In the genomic region with DNA sequence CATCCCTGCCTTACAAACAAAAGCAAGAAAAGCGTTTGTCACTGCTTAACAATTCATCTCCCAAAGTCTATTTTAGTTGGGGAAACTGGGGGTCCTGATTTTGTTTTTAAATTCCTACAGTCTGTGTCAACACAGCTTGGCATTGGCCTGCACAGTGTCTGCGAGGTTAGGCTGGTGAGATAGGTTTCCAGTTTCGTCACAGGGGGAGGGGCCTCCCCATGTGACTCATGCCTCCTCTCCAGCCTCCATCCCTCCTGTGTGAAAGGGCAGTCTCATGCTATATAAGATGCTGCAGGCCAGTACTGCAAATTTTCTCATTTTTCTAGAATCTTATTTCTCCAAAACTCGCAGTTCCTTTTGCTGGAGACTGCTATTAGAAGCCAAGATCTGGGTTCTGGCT, we compare ENCODE assay signal across 26 mouse cellular contexts.
A peak's percentile ranks its signal among the peaks of the same experiment; 100 is the strongest.
DNase-seq lines count a peak whose midpoint lies in the region; ATAC-seq and TF ChIP-seq lines count a peak whose summit lies in the region.
"Had no signal": no experiment of that assay in that cellular context is flagged by ENCODE, and none has a peak within 500 bp of the region (broad histone marks: within the 10 kb centered on the region; RNA-seq: fewer than 3 reads in every experiment).

No protein-coding gene starts in this region.

- TF ChIP-seq POLR2A in myocyte (IDR thresholded peaks at IDR 0.05; ENCODE audit: insufficient read length, low read depth) = no peak

- ATAC-seq in lung, embryonic 16.5 days (ENCODE audit: low read depth) = peak; percentile 72; the same call in 1 of the 2 replicates
- ATAC-seq: hindbrain, embryonic 16.5 days; intestine, embryonic 15.5 days; liver, embryonic 12.5 days; Patski had no signal

- H3ac ChIP-seq in myocyte (ENCODE audit: control insufficient read depth, insufficient read length) = no peak overlapping the region

- peak; percentile 29 for DNase-seq in embryo, embryonic 10 days (ENCODE audit: low spot score)
- no peak for DNase-seq in embryo, embryonic 11 days
- DNase-seq in lung, postnatal 4 days = no peak
- peak; percentile 61 for DNase-seq in Muller cell, postnatal 12 days (ENCODE audit: inconsistent ontology term)
- DNase-seq in cerebellum, adult 11-12 months = no peak
- DNase-seq in kidney, adult 11 months = no peak
- DNase-seq: adrenal gland, postnatal 25 days; cerebellum, adult 11 months; cerebellum, postnatal 25 days; heart, postnatal 4 days; kidney, postnatal 36 days; layer of hippocampus, postnatal 36 days; lung, adult 18-20 months had no signal

- no peak overlapping the region for H3K9ac ChIP-seq in lung, embryonic 16.5 days (ENCODE audit: low read length)
- H3K9ac ChIP-seq: embryonic facial prominence, embryonic 12.5 days; forebrain, embryonic 12.5 days; intestine, embryonic 15.5 days; kidney, embryonic 15.5 days; limb, embryonic 13.5 days; liver, embryonic 12.5 days; neural tube, embryonic 15.5 days had no signal

- H3K27me3 ChIP-seq in lung, embryonic 16.5 days (ENCODE audit: control insufficient read depth, insufficient read depth, low read depth, low read length) = no peaks in the 10 kb centered on the region
- no peaks in the 10 kb centered on the region for H3K27me3 ChIP-seq in myocyte (ENCODE audit: control insufficient read depth, insufficient read depth, insufficient read length)
- H3K27me3 ChIP-seq: embryonic facial prominence, embryonic 12.5 days; forebrain, embryonic 12.5 days; intestine, embryonic 15.5 days; kidney, embryonic 15.5 days; limb, embryonic 13.5 days; liver, embryonic 12.5 days; neural tube, embryonic 15.5 days; Patski had no signal

- H3K4me3 ChIP-seq in lung, embryonic 16.5 days (ENCODE audit: low read length) = no peak overlapping the region
- H3K4me3 ChIP-seq in myocyte = no peak overlapping the region
- H3K4me3 ChIP-seq: embryonic facial prominence, embryonic 12.5 days; forebrain, embryonic 12.5 days; heart, embryonic 10.5 days; intestine, embryonic 15.5 days; kidney, embryonic 15.5 days; limb, embryonic 13.5 days; liver, embryonic 12.5 days; neural tube, embryonic 15.5 days had no signal

- H3K36me3 ChIP-seq in lung, embryonic 16.5 days (ENCODE audit: control insufficient read depth, insufficient read depth, low read length) = no peaks in the 10 kb centered on the region
- H3K36me3 ChIP-seq in myocyte (ENCODE audit: control insufficient read depth, insufficient read depth) = no peaks in the 10 kb centered on the region
- H3K36me3 ChIP-seq: embryonic facial prominence, embryonic 12.5 days; forebrain, embryonic 12.5 days; heart, embryonic 10.5 days; intestine, embryonic 15.5 days; kidney, embryonic 15.5 days; limb, embryonic 13.5 days; liver, embryonic 12.5 days; neural tube, embryonic 15.5 days had no signal

- H3K27ac ChIP-seq in lung, embryonic 16.5 days (ENCODE audit: low read length) = no peak overlapping the region
- H3K27ac ChIP-seq: embryonic facial prominence, embryonic 12.5 days; forebrain, embryonic 12.5 days; heart, embryonic 10.5 days; intestine, embryonic 15.5 days; kidney, embryonic 15.5 days; limb, embryonic 13.5 days; liver, embryonic 12.5 days; neural tube, embryonic 15.5 days had no signal

- H3K9me3 ChIP-seq in lung, embryonic 16.5 days (ENCODE audit: control insufficient read depth, low read length) = no peaks in the 10 kb centered on the region
- H3K9me3 ChIP-seq: embryonic facial prominence, embryonic 12.5 days; forebrain, embryonic 12.5 days; heart, embryonic 10.5 days; intestine, embryonic 15.5 days; kidney, embryonic 15.5 days; limb, embryonic 13.5 days; liver, embryonic 12.5 days; neural tube, embryonic 15.5 days had no signal

- WGBS in lung, embryonic 16.5 days = 22% methylated on average over 4 of the region's 4 CpGs

- no peaks in the 10 kb centered on the region; the same call in 1 of the 2 replicates for H3K4me1 ChIP-seq in lung, embryonic 16.5 days (replicated peaks; ENCODE audit: control insufficient read depth, insufficient read depth, low read length)
- H3K4me1 ChIP-seq: embryonic facial prominence, embryonic 12.5 days; forebrain, embryonic 12.5 days; intestine, embryonic 15.5 days; kidney, embryonic 15.5 days; limb, embryonic 13.5 days; liver, embryonic 12.5 days; neural tube, embryonic 15.5 days had no signal

- H3K79me2 ChIP-seq in myocyte (ENCODE audit: control insufficient read depth, insufficient read depth) = no peaks in the 10 kb centered on the region

- no peak overlapping the region for H3K4me2 ChIP-seq in lung, embryonic 16.5 days (ENCODE audit: low read depth, low read length)
- H3K4me2 ChIP-seq in myocyte (ENCODE audit: low read depth) = no peak overlapping the region
- H3K4me2 ChIP-seq: embryonic facial prominence, embryonic 12.5 days; forebrain, embryonic 12.5 days; intestine, embryonic 15.5 days; kidney, embryonic 15.5 days; limb, embryonic 13.5 days; liver, embryonic 12.5 days; midbrain, embryonic 11.5 days; neural tube, embryonic 15.5 days had no signal

TF ChIP-seq in myocyte, 11 proteins besides CTCF, POLR2A, EP300 and RAD21:
- TF ChIP-seq USF1 (IDR thresholded peaks at IDR 0.05; ENCODE audit: low read depth) (peak; percentile 47), TCF12 (IDR thresholded peaks at IDR 0.05; ENCODE audit: insufficient read depth, poor library complexity, severe bottlenecking) (no peak)

Comparison
In these comparisons a context has a peak if more than half of its experiments do, and no peak if none do; other contexts are left out.
1. DNase-seq: peak in embryo, embryonic 10 days (single experiment) and Muller cell, postnatal 12 days (single experiment); none in embryo, embryonic 11 days (single experiment), lung, postnatal 4 days (0 of 2), cerebellum, adult 11-12 months (single experiment) and kidney, adult 11 months (single experiment).